In genomic region chr9:44509487-44510354, GRCm38 (mm10) we compare ENCODE assay signal across 8 mouse cellular contexts. TPM values are rescaled to one million over a fixed set of nuclear protein-coding genes. Genes with fewer than 3 reads are reported as not detected.
DNase-seq lines count a peak whose midpoint lies in the region; ATAC-seq and TF ChIP-seq lines count a peak whose summit lies in the region.

No protein-coding gene starts in this region.

- H3K4me3 ChIP-seq in ES-Bruce4 (ENCODE audit: low read depth, low read length) = peak overlapping the region; percentile 35
- H3K4me3 ChIP-seq in forebrain, embryonic 13.5 days = peak overlapping the region; percentile 25
- peak overlapping the region; percentile 53 for H3K4me3 ChIP-seq in lung, adult 2 months (replicated peaks; ENCODE audit: extremely low read depth, low read depth, low read length)
- peak overlapping the region; percentile 20 for H3K4me3 ChIP-seq in neural tube, embryonic 13.5 days

- TF ChIP-seq EP300 in ES-Bruce4 (IDR thresholded peaks at IDR 0.05; ENCODE audit: insufficient read depth, low read depth, low read length) = 0 out of 2 replicates have a peak, but pooled peaks have one; percentile 38

- peak; percentile 88 for DNase-seq in cerebellum, adult 11 months
- peak; percentile 94 to 96 for DNase-seq in heart, postnatal 10 days
- DNase-seq in kidney, postnatal 36 days = peak; percentile 93 to 97
- DNase-seq in lung, adult 2 months = peak; percentile 89
- DNase-seq in testis, postnatal 10 days (ENCODE audit: low spot score) = peak; percentile 96

- no peaks in the 10 kb centered on the region for H3K27me3 ChIP-seq in ES-Bruce4 (ENCODE audit: control insufficient read depth, insufficient read depth, low read length, poor library complexity, severe bottlenecking)
- 0 out of 2 replicates have a peak, but pooled peaks cover 4% of the 10 kb centered on the region for H3K27me3 ChIP-seq in forebrain, embryonic 13.5 days
- peaks cover 6% of the 10 kb centered on the region; the same call in 1 of the 2 replicates for H3K27me3 ChIP-seq in neural tube, embryonic 13.5 days

- TF ChIP-seq POLR2A in ES-Bruce4 (IDR thresholded peaks at IDR 0.05; ENCODE audit: insufficient read depth, low read length) = no peak
- peak; percentile 47; the same call in 1 of the 2 replicates for TF ChIP-seq POLR2A in lung, adult 2 months (IDR thresholded peaks at IDR 0.05; ENCODE audit: borderline replicate concordance, extremely low read depth, low read depth, low read length)

- peak overlapping the region; percentile 56 for H3K9ac ChIP-seq in ES-Bruce4 (ENCODE audit: low read depth, poor library complexity, severe bottlenecking)
- peak overlapping the region; percentile 14; the same call in 1 of the 2 replicates for H3K9ac ChIP-seq in forebrain, embryonic 13.5 days
- peak overlapping the region; percentile 53 for H3K9ac ChIP-seq in neural tube, embryonic 13.5 days

- peak overlapping the region; percentile 55 for H3K4me2 ChIP-seq in forebrain, embryonic 13.5 days
- H3K4me2 ChIP-seq in neural tube, embryonic 13.5 days = peak overlapping the region; percentile 52

- no peak overlapping the region for H3K27ac ChIP-seq in ES-Bruce4 (ENCODE audit: insufficient read depth, low read length)
- peak overlapping the region; percentile 26 for H3K27ac ChIP-seq in forebrain, embryonic 13.5 days
- H3K27ac ChIP-seq in neural tube, embryonic 13.5 days (replicated peaks) = peak overlapping the region; percentile 69

- H3K4me1 ChIP-seq in ES-Bruce4 (ENCODE audit: control insufficient read depth, insufficient read depth, low read length) = no peaks in the 10 kb centered on the region
- H3K4me1 ChIP-seq in forebrain, embryonic 13.5 days = peaks cover 45% of the 10 kb centered on the region
- peaks cover 20% of the 10 kb centered on the region for H3K4me1 ChIP-seq in lung, adult 2 months (ENCODE audit: control insufficient read depth, insufficient read depth, low read length)
- peaks cover 44% of the 10 kb centered on the region for H3K4me1 ChIP-seq in neural tube, embryonic 13.5 days (replicated peaks)

- peak; percentile 92 for TF ChIP-seq CTCF in ES-Bruce4 (IDR thresholded peaks at IDR 0.05; ENCODE audit: low read depth, low read length)
- peak; percentile 59 for TF ChIP-seq CTCF in lung, adult 2 months (IDR thresholded peaks at IDR 0.05; ENCODE audit: insufficient read depth, low read length)

- WGBS in forebrain, embryonic 13.5 days = 9% methylated on average over 26 of the region's 27 CpGs
- 4% methylated on average over 27 of the region's 27 CpGs for WGBS in lung, adult 2 months
- WGBS in neural tube, embryonic 13.5 days = 12% methylated on average over 24 of the region's 27 CpGs

- ATAC-seq in forebrain, embryonic 13.5 days = peak; percentile 31
- peak; percentile 30 for ATAC-seq in neural tube, embryonic 13.5 days (ENCODE audit: low read depth)

- no peaks in the 10 kb centered on the region for H3K36me3 ChIP-seq in ES-Bruce4 (ENCODE audit: control insufficient read depth, insufficient read depth, low read length, poor library complexity, severe bottlenecking)
- peaks cover 47% of the 10 kb centered on the region for H3K36me3 ChIP-seq in forebrain, embryonic 13.5 days (ENCODE audit: poor library complexity, severe bottlenecking)
- peaks cover 45% of the 10 kb centered on the region for H3K36me3 ChIP-seq in neural tube, embryonic 13.5 days

- intact Hi-C loops in heart, postnatal 10 days (cut with DNase I) = loop anchor here (2.0 kb wide), 1 partner anchor 95 kb away; the partner anchor contains the start of gene Ddx6

- H3K9me3 ChIP-seq in ES-Bruce4 (replicated peaks; ENCODE audit: control insufficient read depth, insufficient read depth, low read length, poor library complexity, severe bottlenecking) = no peaks in the 10 kb centered on the region
- H3K9me3 ChIP-seq in forebrain, embryonic 13.5 days (replicated peaks) = no peaks in the 10 kb centered on the region
- H3K9me3 ChIP-seq in neural tube, embryonic 13.5 days = no peaks in the 10 kb centered on the region

RNA-seq across cellular contexts. Expression of gene Bcl9l, which starts 27.1 kb away (rescaled TPM):
- 22.6 and 25.6 TPM in 2 replicates for polyA plus RNA-seq in ES-Bruce4 (2011; ENCODE audit: insufficient read depth, insufficient read length, low read depth, missing spikeins)
- 8.6 and 9.1 TPM in 2 replicates for polyA plus RNA-seq in forebrain, embryonic 13.5 days (2015; fragmentation: Nextera tagmentation; extraction: Ambion mirVana)
- total RNA-seq in heart, postnatal 10 days (2021) = 10 to 100 TPM; 66.8 to 73.0 TPM
- 69.0 and 70.7 TPM in 2 replicates for polyA plus RNA-seq in lung, adult 2 months (2012; rRNA removed)
- polyA plus RNA-seq in neural tube, embryonic 13.5 days (2015; fragmentation: Nextera tagmentation; extraction: Ambion mirVana) = 9.4 and 9.6 TPM in 2 replicates

RNA-seq across cellular contexts. Expression of gene Cxcr5, which starts 52.0 kb away (rescaled TPM):
- polyA plus RNA-seq in ES-Bruce4 (2011; ENCODE audit: insufficient read depth, insufficient read length, low read depth, missing spikeins) = not detected in 2 replicates
- not detected in 2 replicates for polyA plus RNA-seq in forebrain, embryonic 13.5 days (2015; fragmentation: Nextera tagmentation; extraction: Ambion mirVana)
- total RNA-seq in heart, postnatal 10 days (2021) = under 1 TPM; 0.24 to 0.27 TPM
- polyA plus RNA-seq in lung, adult 2 months (2012; rRNA removed) = 6.0 TPM in 2 replicates
- polyA plus RNA-seq in neural tube, embryonic 13.5 days (2015; fragmentation: Nextera tagmentation; extraction: Ambion mirVana) = not detected in 2 replicates

RNA-seq across cellular contexts. Expression of gene Upk2, which starts 54.9 kb away (rescaled TPM):
- polyA plus RNA-seq in ES-Bruce4 (2011; ENCODE audit: insufficient read depth, insufficient read length, low read depth, missing spikeins) = 1.7 and 2.5 TPM in 2 replicates
- not detected in 2 replicates for polyA plus RNA-seq in forebrain, embryonic 13.5 days (2015; fragmentation: Nextera tagmentation; extraction: Ambion mirVana)
- not detected for total RNA-seq in heart, postnatal 10 days (2021)
- polyA plus RNA-seq in lung, adult 2 months (2012; rRNA removed) = 4.0 and 4.4 TPM in 2 replicates
- not detected in 2 replicates for polyA plus RNA-seq in neural tube, embryonic 13.5 days (2015; fragmentation: Nextera tagmentation; extraction: Ambion mirVana)
